Mouse (Mus musculus): Measurements from ENCODE around the gene Fbp2. TPM values are rescaled to one million over a fixed set of nuclear protein-coding genes. Genes with fewer than 3 reads are reported as not detected.
A peak's percentile ranks its signal among the peaks of the same experiment; 100 is the strongest.

Gene Fbp2
- total and polyA plus RNA-seq, 3 experiments: 0.13 to 0.16 TPM; not detected in 1

- Histone ChIP-seq H3K4me3 (replicated peaks in 1 of 3; ENCODE audit: low read depth in 2 of 3, low read length in 2 of 3, poor library complexity in 1 of 3) (no peak overlapping the region), H3K79me2 (replicated peaks; ENCODE audit: control insufficient read depth, extremely low read depth, insufficient read depth, poor library complexity, severe bottlenecking) (no peaks in the 10 kb centered on the region), H3K9me3 (replicated peaks; ENCODE audit: low read length) (no peaks in the 10 kb centered on the region), H3K4me2 (ENCODE audit: insufficient read depth, low read depth, poor library complexity, severe bottlenecking) (peak overlapping the region; percentile 94), H3K27ac (ENCODE audit: insufficient read depth, low read depth) (no peak overlapping the region), H3K9ac (ENCODE audit: insufficient read depth, low read depth) (no peak overlapping the region), H3K27me3 (replicated peaks) (no peaks in the 10 kb centered on the region), H3K36me3 (replicated peaks in 1 of 2; ENCODE audit: control insufficient read depth in 1 of 2, insufficient read depth in 1 of 2, low read length in 1 of 2) (no peaks in the 10 kb centered on the region), H3K4me1 (ENCODE audit: control insufficient read depth in 1 of 2, insufficient read depth in 2 of 2) (peaks cover 9 to 11% of the 10 kb centered on the region in 2 experiments; a peak in 3 of 4 replicates)
- dilution Hi-C loops (cut with MboI; ENCODE audit: extremely low pct_ligation_motif_present, extremely low pct_unique_long_range_greater_than_20kb, low sequenced_read_pairs): no loop called here
- DNase-seq (ENCODE audit: extremely low read depth): peak; percentile 66
- in situ Hi-C loops (cut with MboI; ENCODE audit: low pct_ligation_motif_present, low pct_unique_long_range_greater_than_20kb, low sequenced_read_pairs): loop anchor here (10.0 kb wide), 2 partner anchors 90 to 230 kb away; partner anchors contain the start of genes 6720489N17Rik and Platr25
- TF ChIP-seq ZMIZ1 (IDR thresholded peaks at IDR 0.05; ENCODE audit: low read depth, low read length) (no peak), MYC (IDR thresholded peaks at IDR 0.05; ENCODE audit: low read depth, low read length) (no peak), SIN3A (IDR thresholded peaks at IDR 0.05; ENCODE audit: low read length) (no peak), ELF1 (IDR thresholded peaks at IDR 0.05; ENCODE audit: low read depth, low read length) (no peak), MEF2A (IDR thresholded peaks at IDR 0.05; ENCODE audit: borderline replicate concordance, low read depth, low read length) (0 out of 2 replicates have a peak, but pooled peaks have one; percentile 19), MAZ (IDR thresholded peaks at IDR 0.05; ENCODE audit: low read depth, low read length) (no peak), SMC3 (IDR thresholded peaks at IDR 0.05; ENCODE audit: low read depth, low read length) (peak; percentile 81), MXI1 (IDR thresholded peaks at IDR 0.05; ENCODE audit: low read depth, low read length) (no peak), CTCF (conservative IDR thresholded peaks at IDR 0.05 in 1 of 2, IDR thresholded peaks at IDR 0.05 in 1 of 2; ENCODE audit: low read depth in 2 of 2, low read length in 2 of 2) (peak; percentile 92 to 98), CHD2 (IDR thresholded peaks at IDR 0.05; ENCODE audit: low read length) (no peak), RAD21 (IDR thresholded peaks at IDR 0.05; ENCODE audit: low read depth, low read length) (peak; percentile 72), RCOR1 (conservative IDR thresholded peaks at IDR 0.05; ENCODE audit: low read depth, low read length) (no peak), BHLHE40 (IDR thresholded peaks at IDR 0.05; ENCODE audit: low read depth, low read length) (no peak), ETS1 (conservative IDR thresholded peaks at IDR 0.05; ENCODE audit: low read depth, low read length) (no peak), JUN (IDR thresholded peaks at IDR 0.05; ENCODE audit: insufficient read depth, low read depth, low read length) (no peak), KAT2A (IDR thresholded peaks at IDR 0.05; ENCODE audit: insufficient replicate concordance, low read length) (no peak), HCFC1 (IDR thresholded peaks at IDR 0.05; ENCODE audit: low read depth, low read length) (0 out of 2 replicates have a peak, but pooled peaks have one; percentile 17), JUND (conservative IDR thresholded peaks at IDR 0.05; ENCODE audit: low read depth, low read length) (0 out of 2 replicates have a peak, but pooled peaks have one; percentile 16), POLR2A (IDR thresholded peaks at IDR 0.05; ENCODE audit: low read depth, low read length) (no peak), MAFK (IDR thresholded peaks at IDR 0.05; ENCODE audit: insufficient replicate concordance, low read length) (no peak), ZNF384 (IDR thresholded peaks at IDR 0.05; ENCODE audit: low read depth, low read length) (peak; percentile 8; the same call in 1 of the 2 replicates), ZC3H11A (IDR thresholded peaks at IDR 0.05; ENCODE audit: low read depth, low read length) (peak; percentile 53), PAX5 (IDR thresholded peaks at IDR 0.05; ENCODE audit: low read length) (no peak), USF1 (IDR thresholded peaks at IDR 0.05; ENCODE audit: low read depth, low read length) (no peak), ZKSCAN1 (IDR thresholded peaks at IDR 0.05; ENCODE audit: borderline replicate concordance, low read depth, low read length) (no peak), POLR2AphosphoS2 (IDR thresholded peaks at IDR 0.05; ENCODE audit: low read depth, low read length) (no peak), MAX (IDR thresholded peaks at IDR 0.05; ENCODE audit: low read length) (no peak), USF2 (conservative IDR thresholded peaks at IDR 0.05; ENCODE audit: low read depth, low read length) (no peak), CHD1 (IDR thresholded peaks at IDR 0.05; ENCODE audit: low read depth, low read length) (no peak), NELFE (IDR thresholded peaks at IDR 0.05; ENCODE audit: low read depth, low read length) (no peak)
Observed at GRCm38 (mm10) chr13:62854666-62855065, 3.6 kb downstream of the Fbp2 start.
